Mouse (Mus musculus): ENCODE results near the gene Wwtr1. TPM values are rescaled to one million over a fixed set of nuclear protein-coding genes. Genes with fewer than 3 reads are reported as not detected.

The Wwtr1 gene
- polyA plus RNA-seq, 1 experiment: 55.7 TPM

DNA sequence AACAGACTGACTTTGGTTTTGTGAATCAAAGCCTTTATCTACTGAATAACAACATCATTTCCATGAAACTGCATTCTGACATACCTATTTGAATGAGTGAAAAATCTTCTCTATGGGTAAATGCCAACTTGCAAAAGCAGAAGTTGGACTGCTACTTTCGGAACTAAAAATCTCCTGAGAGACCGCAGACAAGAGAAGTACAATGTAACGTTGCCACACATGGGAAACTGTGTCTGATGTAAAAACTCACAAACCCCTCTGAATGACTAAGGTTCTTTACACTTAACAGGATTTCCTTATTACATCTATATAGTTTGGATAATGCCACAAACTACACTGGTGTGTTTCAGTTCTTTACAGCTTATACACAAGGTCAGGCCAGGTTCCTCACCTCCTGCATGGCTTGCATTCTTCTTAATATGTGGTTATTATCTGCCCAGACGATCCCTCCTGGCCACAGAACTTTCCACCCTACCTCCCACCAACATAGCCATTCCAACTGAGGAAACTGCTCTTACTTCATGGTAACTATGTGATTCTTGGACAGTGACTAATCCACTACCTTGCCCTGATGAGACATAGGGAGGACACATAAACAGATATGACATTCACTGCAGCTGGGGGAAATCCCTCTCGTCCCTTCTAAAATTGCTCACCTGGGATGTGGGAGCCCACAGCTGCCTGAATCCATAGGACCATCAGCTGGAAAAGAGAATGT is 25.1 kb downstream of the Wwtr1 start:
- H3K4me1 ChIP-seq (ENCODE audit: control insufficient read depth, insufficient read depth, low read length): peaks cover 11% of the 10 kb centered on the region
- no peak for TF ChIP-seq POLR2A (IDR thresholded peaks at IDR 0.05; ENCODE audit: borderline replicate concordance, extremely low read depth, low read depth, low read length)
- no peak for TF ChIP-seq CTCF (IDR thresholded peaks at IDR 0.05; ENCODE audit: insufficient read depth, low read length)
- H3K4me3 ChIP-seq (replicated peaks; ENCODE audit: extremely low read depth, low read depth, low read length): no peak overlapping the region
- DNase-seq: no peak
- WGBS: 59% methylated on average over 5 of the region's 5 CpGs

DNA sequence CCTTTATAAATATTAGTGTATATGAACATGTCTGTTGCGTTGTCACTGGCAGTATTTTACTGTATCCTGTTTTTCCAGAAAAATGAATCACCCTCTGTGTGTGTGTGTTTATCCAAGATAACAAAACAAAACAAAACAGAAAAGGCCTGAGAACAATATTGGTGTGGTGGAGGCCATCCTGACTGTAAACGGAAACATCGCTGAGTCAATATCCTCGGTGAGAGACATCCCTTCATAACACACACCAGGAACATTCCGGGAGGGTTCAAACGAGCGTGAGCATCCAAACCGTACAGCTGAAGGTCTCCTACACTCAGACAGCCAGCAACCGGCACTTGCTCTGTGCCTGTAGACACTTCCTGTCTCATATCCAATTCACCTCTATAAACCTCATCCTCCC is 31.6 kb downstream of the Wwtr1 start:
- DNase-seq: no peak
- Histone ChIP-seq H3K4me1 (ENCODE audit: control insufficient read depth, insufficient read depth, low read length) (peaks cover 14% of the 10 kb centered on the region), H3K4me3 (replicated peaks; ENCODE audit: extremely low read depth, low read depth, low read length) (no peak overlapping the region)
- WGBS: 28% methylated on average over 9 of the region's 9 CpGs
- no peak for TF ChIP-seq CTCF (IDR thresholded peaks at IDR 0.05; ENCODE audit: insufficient read depth, low read length)
- no peak for TF ChIP-seq POLR2A (IDR thresholded peaks at IDR 0.05; ENCODE audit: borderline replicate concordance, extremely low read depth, low read depth, low read length)

DNA sequence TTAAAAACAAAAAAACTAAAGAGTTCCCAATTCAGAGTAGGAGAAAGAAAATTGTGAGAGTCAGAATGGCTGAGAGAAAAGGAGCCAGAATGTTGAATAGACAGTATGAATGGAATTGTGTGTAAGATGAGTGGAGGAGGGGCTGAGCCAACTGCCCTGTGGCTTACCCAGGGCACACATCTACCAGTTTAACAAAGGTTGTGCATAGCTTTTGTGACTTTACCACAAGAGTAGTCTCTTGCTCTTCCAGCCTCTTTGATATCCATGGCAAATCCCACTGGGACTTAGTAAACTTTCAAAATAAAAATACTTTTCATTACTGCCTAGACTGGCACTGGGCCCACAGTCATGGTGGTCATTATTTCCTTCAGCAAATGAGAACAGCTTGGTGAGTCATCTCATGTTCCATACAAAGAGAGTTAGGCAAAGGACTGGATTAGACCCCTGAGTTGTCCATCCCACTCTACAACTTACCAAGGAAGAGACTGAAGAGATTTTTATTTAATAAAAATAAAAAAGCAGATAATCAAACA is 32.8 kb downstream of the Wwtr1 start:
- Histone ChIP-seq H3K4me1 (ENCODE audit: control insufficient read depth, insufficient read depth, low read length) (peaks cover 14% of the 10 kb centered on the region), H3K4me3 (replicated peaks; ENCODE audit: extremely low read depth, low read depth, low read length) (no peak overlapping the region)
- no peak for DNase-seq
- TF ChIP-seq CTCF (IDR thresholded peaks at IDR 0.05; ENCODE audit: insufficient read depth, low read length) (no peak), POLR2A (IDR thresholded peaks at IDR 0.05; ENCODE audit: borderline replicate concordance, extremely low read depth, low read depth, low read length) (no peak)

DNA sequence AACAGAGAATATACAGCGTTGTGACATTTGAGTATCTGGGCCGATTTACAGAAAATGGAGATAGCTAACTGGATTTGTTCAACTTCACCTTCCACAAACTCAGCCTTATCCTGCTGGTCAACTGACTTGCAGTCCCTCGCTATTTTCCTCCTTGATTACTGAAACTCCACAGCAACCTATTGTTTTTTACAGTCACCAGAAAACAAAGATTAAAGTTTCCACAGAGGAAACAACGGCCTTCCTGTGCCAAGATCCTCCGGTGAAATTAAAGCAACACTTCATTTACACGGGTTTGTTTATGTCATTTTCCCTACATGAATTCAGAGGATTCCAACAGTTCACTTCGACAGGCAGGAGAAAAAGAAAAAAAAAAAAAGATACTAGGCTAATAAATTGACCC is 34.5 kb downstream of the Wwtr1 start:
- TF ChIP-seq CTCF (IDR thresholded peaks at IDR 0.05; ENCODE audit: insufficient read depth, low read length): no peak
- TF ChIP-seq POLR2A (IDR thresholded peaks at IDR 0.05; ENCODE audit: borderline replicate concordance, extremely low read depth, low read depth, low read length): no peak
- peaks cover 15% of the 10 kb centered on the region for H3K4me1 ChIP-seq (ENCODE audit: control insufficient read depth, insufficient read depth, low read length)
- DNase-seq: no peak
- no peak overlapping the region for H3K4me3 ChIP-seq (replicated peaks; ENCODE audit: extremely low read depth, low read depth, low read length)
- WGBS: 27% methylated on average over 7 of the region's 7 CpGs

DNA sequence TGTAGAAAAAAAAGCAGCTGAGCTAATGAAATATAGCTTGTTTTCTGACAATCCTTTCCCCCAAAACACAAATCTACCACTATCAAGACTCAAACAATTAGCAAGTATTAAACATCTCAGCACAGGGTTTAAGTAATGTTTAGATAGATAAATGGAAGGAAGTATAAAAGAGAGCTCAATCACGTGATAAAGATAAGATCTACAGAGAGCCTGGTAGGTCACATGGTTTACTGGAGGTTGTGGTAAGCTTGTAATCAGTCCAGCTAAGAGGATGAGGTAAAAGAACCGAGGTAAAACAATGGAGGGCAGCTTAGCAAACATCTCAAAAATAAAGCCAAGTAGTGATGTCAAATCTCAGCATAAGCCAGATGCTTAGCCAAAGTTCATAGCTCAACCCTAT is 35.2 kb downstream of the Wwtr1 start:
- DNase-seq: no peak
- WGBS: 12% methylated on average over 2 of the region's 2 CpGs
- Histone ChIP-seq H3K4me1 (ENCODE audit: control insufficient read depth, insufficient read depth, low read length) (peaks cover 20% of the 10 kb centered on the region), H3K4me3 (replicated peaks; ENCODE audit: extremely low read depth, low read depth, low read length) (no peak overlapping the region)
- TF ChIP-seq POLR2A (IDR thresholded peaks at IDR 0.05; ENCODE audit: borderline replicate concordance, extremely low read depth, low read depth, low read length) (no peak), CTCF (IDR thresholded peaks at IDR 0.05; ENCODE audit: insufficient read depth, low read length) (no peak)

DNA sequence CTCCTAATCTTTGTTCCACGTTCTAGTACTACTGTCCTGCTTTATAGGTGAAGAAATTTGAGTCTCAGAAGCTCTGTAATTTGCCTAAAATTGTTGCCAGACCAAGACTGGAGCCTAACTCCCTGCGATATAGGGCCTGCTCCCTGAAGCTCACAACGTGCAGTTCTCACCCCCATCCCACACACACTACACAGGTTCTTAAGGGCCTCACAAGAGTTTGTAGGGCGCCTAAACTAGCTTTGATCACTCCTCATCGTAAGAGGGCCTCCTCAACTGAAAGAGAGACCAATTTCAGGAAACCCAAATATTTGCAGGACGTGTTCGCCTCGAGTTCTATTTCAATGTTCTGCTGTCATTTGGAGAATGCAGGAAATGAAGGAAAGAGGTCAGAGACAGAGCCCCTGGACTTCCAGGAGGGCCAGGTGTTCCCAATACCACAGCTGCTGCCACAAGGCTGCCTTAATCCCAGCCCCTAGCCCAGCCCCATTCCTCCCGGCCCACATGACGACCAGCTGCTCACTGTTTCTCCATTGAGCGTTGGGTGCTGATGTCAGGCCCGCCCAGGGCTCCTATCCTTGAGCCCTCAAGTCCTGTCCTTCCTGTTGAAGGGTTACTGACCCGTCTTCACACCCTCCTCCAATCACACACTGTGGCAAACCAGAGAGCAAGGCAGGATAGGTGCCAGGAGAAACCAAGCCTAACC is 40.1 kb downstream of the Wwtr1 start:
- TF ChIP-seq POLR2A (IDR thresholded peaks at IDR 0.05; ENCODE audit: borderline replicate concordance, extremely low read depth, low read depth, low read length) (no peak), CTCF (IDR thresholded peaks at IDR 0.05; ENCODE audit: insufficient read depth, low read length) (no peak)
- 34% methylated on average over 13 of the region's 13 CpGs for WGBS

DNA sequence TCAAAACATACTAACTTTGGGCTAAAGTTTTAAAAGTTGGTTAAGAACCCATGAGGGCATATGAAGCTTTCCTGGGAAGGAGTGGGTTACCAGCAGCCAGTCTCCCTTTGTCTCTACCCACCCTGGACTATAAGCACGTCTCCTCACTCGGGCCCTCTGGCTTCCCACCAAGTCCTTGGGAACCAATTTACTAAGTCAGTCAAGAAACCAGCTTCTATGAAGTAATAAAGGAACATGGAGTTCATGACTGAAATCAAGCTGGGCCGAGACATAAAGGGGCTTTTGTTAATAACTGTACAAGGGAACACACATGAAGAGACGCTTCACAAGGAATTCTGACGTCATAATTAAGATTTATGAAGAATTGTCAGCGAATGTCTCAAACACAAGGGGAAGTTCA is 41.3 kb downstream of the Wwtr1 start:
- no peak overlapping the region for H3K4me3 ChIP-seq (replicated peaks; ENCODE audit: extremely low read depth, low read depth, low read length)
- TF ChIP-seq CTCF (IDR thresholded peaks at IDR 0.05; ENCODE audit: insufficient read depth, low read length) (no peak), POLR2A (IDR thresholded peaks at IDR 0.05; ENCODE audit: borderline replicate concordance, extremely low read depth, low read depth, low read length) (no peak)
- peaks cover 20% of the 10 kb centered on the region for H3K4me1 ChIP-seq (ENCODE audit: control insufficient read depth, insufficient read depth, low read length)
- 61% methylated on average over 6 of the region's 6 CpGs for WGBS
- DNase-seq: no peak

More for the DNA sequence above, 40.1 kb downstream of the Wwtr1 start:
- Histone ChIP-seq H3K4me1 (ENCODE audit: control insufficient read depth, insufficient read depth, low read length) (peaks cover 22% of the 10 kb centered on the region), H3K4me3 (replicated peaks; ENCODE audit: extremely low read depth, low read depth, low read length) (no peak overlapping the region)
- no peak for DNase-seq

DNA sequence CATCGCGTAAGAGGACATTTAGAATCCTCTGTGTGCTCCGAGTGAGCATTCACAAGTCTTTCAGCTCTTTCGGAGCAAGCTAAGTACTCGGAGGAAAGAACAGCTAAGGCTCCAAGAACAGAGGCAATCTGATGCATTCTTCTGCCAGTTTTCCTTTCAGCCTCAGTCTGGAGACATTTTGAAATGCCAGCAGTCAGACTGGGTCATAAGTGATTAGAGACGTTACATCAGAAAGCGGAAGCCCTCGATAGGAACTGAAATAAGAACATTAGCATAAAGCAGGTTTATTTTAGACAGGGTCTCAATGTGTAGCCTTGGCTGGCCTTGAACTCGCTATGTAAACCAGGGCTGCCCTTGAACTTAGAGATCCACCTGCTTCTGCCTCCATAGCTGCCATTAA is 41.8 kb downstream of the Wwtr1 start:
- TF ChIP-seq POLR2A (IDR thresholded peaks at IDR 0.05; ENCODE audit: borderline replicate concordance, extremely low read depth, low read depth, low read length): no peak
- TF ChIP-seq CTCF (IDR thresholded peaks at IDR 0.05; ENCODE audit: insufficient read depth, low read length): no peak
- DNase-seq: no peak
- H3K4me3 ChIP-seq (replicated peaks; ENCODE audit: extremely low read depth, low read depth, low read length): no peak overlapping the region

DNA sequence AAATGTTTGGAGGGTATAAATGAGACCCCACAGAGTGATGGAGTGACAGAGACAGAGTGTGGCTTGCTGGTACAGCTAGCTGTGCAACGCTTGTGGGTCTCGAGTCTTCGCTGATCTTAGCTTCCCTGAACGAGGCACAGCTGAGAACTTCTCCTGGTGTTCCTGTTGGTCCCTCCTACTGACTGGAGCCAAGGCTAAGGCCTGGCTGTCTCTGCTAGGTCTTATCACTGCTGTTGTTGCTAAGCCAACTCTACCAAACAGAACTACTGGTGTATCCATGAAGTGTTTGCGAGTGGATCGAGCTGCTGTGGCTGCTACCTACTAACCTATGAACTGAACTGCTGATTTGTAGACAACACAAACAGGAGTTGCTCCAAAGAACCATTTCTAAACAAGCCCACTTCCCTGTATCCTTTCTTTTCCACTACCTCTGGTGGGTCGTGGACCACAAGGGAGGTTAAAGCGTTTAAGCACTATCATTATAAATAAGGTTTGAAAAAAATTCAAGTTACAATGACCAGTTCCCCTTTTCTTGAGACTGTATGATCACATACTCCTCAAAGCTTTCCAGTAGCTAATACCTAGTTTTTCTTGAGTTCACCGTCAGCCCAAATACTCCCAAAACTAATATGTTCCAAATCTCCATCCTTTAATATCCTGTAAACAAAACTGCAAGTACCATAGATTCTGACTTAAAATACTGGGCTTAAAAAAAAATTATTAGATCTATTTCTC is 42.6 kb downstream of the Wwtr1 start:
- H3K4me3 ChIP-seq (replicated peaks; ENCODE audit: extremely low read depth, low read depth, low read length): no peak overlapping the region
- TF ChIP-seq CTCF (IDR thresholded peaks at IDR 0.05; ENCODE audit: insufficient read depth, low read length): no peak
- TF ChIP-seq POLR2A (IDR thresholded peaks at IDR 0.05; ENCODE audit: borderline replicate concordance, extremely low read depth, low read depth, low read length): 0 out of 2 replicates have a peak, but pooled peaks have one; percentile 9
- DNase-seq: peak; percentile 45
- H3K4me1 ChIP-seq (ENCODE audit: control insufficient read depth, insufficient read depth, low read length): peaks cover 20% of the 10 kb centered on the region
- 59% methylated on average over 9 of the region's 9 CpGs for WGBS

More for the DNA sequence above, 41.8 kb downstream of the Wwtr1 start:
- H3K4me1 ChIP-seq (ENCODE audit: control insufficient read depth, insufficient read depth, low read length): peaks cover 20% of the 10 kb centered on the region
- 63% methylated on average over 9 of the region's 9 CpGs for WGBS

Data from lung, adult 2 months (tissue).